Mouse (Mus musculus) central nervous system, embryonic 14 days (tissue): ENCODE results near the gene Ggct. TPM values are rescaled to one million over a fixed set of nuclear protein-coding genes. Genes with fewer than 3 reads are reported as not detected.

Experiments used
- polyA plus RNA-seq: library from polyadenylated mRNA; depleted of rRNA; stranded (reverse); fragments of >200 nt; gene quantifications from 2 replicates; pipeline ENCODE4 v1.2.3, GENCODE M21; 2012; rRNA removed

Gene Ggct
- 6.3 and 7.3 TPM in 2 replicates for polyA plus RNA-seq

GRCm38 (mm10) chr6:54992734-54993260 is at the start of gene Ggct:
Gene Ggct, minus strand, starts transcription at chr6:54992950.

GRCm38 (mm10) chr6:55037799-55038670 is 45.3 kb upstream of the Ggct start, which contains the start of gene Gars:
Gene Gars, plus strand, starts transcription at chr6:55038007.

GRCm38 (mm10) chr6:54972111-54972928 is 20.4 kb downstream of the Ggct start, which contains the start of gene Nod1:
Gene Nod1, minus strand, starts transcription at chr6:54972612.

Other genes with a start within 250 kb of the Ggct start
- gene Znrf2, start 176.0 kb downstream of the Ggct start, polyA plus RNA-seq, result 15.2 and 21.7 TPM in 2 replicates
- gene Nod1, start 20.3 kb downstream of the Ggct start, polyA plus RNA-seq, result 3.9 and 4.8 TPM in 2 replicates
- 119 and 128 TPM in 2 replicates for gene Gars, start 45.1 kb upstream of the Ggct start, polyA plus RNA-seq
- gene Crhr2, start 140.1 kb upstream of the Ggct start, polyA plus RNA-seq, result 1.0 and 1.3 TPM in 2 replicates
- 0.14 TPM in 1 of 2 replicates, not detected in the other for gene Inmt, start 182.1 kb upstream of the Ggct start, polyA plus RNA-seq
- gene Mindy4, start 210.4 kb upstream of the Ggct start, polyA plus RNA-seq, result 12.2 and 12.8 TPM in 2 replicates